Mouse (Mus musculus) thymus, postnatal 0 days (tissue): ENCODE measurements at regions not wholly inside any gene's neighbourhood (a gene's known extent, or its start where the extent isn't known, plus 50 kb on each side); places are given as distances from the start of the nearest gene placed in this dataset.

ENCODE experiments used
- DNase-seq: peaks from one replicate; pipeline ENCODE4 v3.0.0-alpha.2; 2015; ENCODE audit warnings: low spot score

GRCm38 (mm10) chr11:63712053-63712864 is 209.8 kb downstream of the Hs3st3b1 start:
- no peak for DNase-seq

- DNase-seq, result no peak
These were observed 199.8 kb downstream of the Hs3st3b1 start for GRCm38 (mm10) chr11:63722261-63722660.

- no peak for DNase-seq
These were observed 191.2 kb downstream of the Hs3st3b1 start for GRCm38 (mm10) chr11:63730880-63731279.

- DNase-seq, result no peak
These were observed 168.8 kb downstream of the Hs3st3b1 start for GRCm38 (mm10) chr11:63753260-63753659.

- DNase-seq, result no peak
These were observed 167.3 kb downstream of the Hs3st3b1 start for GRCm38 (mm10) chr11:63754826-63755225.

GRCm38 (mm10) chr11:63758313-63758712 is 163.8 kb downstream of the Hs3st3b1 start:
- no peak for DNase-seq

GRCm38 (mm10) chr11:63761561-63761960 is 160.5 kb downstream of the Hs3st3b1 start:
- no peak for DNase-seq

GRCm38 (mm10) chr11:63767631-63768250 is 154.3 kb downstream of the Hs3st3b1 start:
- DNase-seq, result no peak

- no peak for DNase-seq
These were observed 152.4 kb downstream of the Hs3st3b1 start for GRCm38 (mm10) chr11:63769738-63770137.

- DNase-seq, result no peak
These were observed 146.7 kb downstream of the Hs3st3b1 start for GRCm38 (mm10) chr11:63775382-63775781.

- DNase-seq, result no peak
These were observed 142.7 kb downstream of the Hs3st3b1 start for GRCm38 (mm10) chr11:63779371-63779770.

- no peak for DNase-seq
These were observed 139.8 kb downstream of the Hs3st3b1 start for GRCm38 (mm10) chr11:63781967-63782915.

GRCm38 (mm10) chr11:63785281-63785886 is 136.7 kb downstream of the Hs3st3b1 start:
- no peak for DNase-seq

GRCm38 (mm10) chr11:63785965-63786364 is 136.1 kb downstream of the Hs3st3b1 start:
- DNase-seq, result no peak

GRCm38 (mm10) chr11:63789473-63790120 is 132.5 kb downstream of the Hs3st3b1 start:
- DNase-seq, result no peak

GRCm38 (mm10) chr11:63791004-63791862 is 130.9 kb downstream of the Hs3st3b1 start:
- DNase-seq, result no peak

- DNase-seq, result no peak
These were observed 128.2 kb downstream of the Hs3st3b1 start for GRCm38 (mm10) chr11:63793732-63794503.

GRCm38 (mm10) chr11:63812146-63812545 is 109.9 kb downstream of the Hs3st3b1 start:
- no peak for DNase-seq

- no peak for DNase-seq
These were observed 99.2 kb downstream of the Hs3st3b1 start for GRCm38 (mm10) chr11:63822847-63823246.
